Mouse (Mus musculus) thymus, adult 2 months (tissue): ENCODE results near the gene Bbs9. TPM values are rescaled to one million over a fixed set of nuclear protein-coding genes. Genes with fewer than 3 reads are reported as not detected.

Experiments
- DNase-seq: peaks from one replicate; pipeline ENCODE4 v3.0.0; 2021
- H3K27ac ChIP-seq: fragments of 200-500 bp; 2 replicates; pipeline ENCODE4 v1.5.1; 2012; ENCODE audit warnings: low read length, control low read depth; ENCODE audit not compliant: control insufficient read depth, insufficient read depth
- H3K27me3 ChIP-seq: fragments of 200-500 bp; 2 replicates; pipeline ENCODE4 v1.6.1; 2012; ENCODE audit warnings: mild to moderate bottlenecking, low read length, moderate library complexity, mixed read lengths; ENCODE audit not compliant: control insufficient read depth, insufficient read depth
- H3K36me3 ChIP-seq: fragments of 200-500 bp; 2 replicates; pipeline ENCODE4 v1.6.1; 2012; ENCODE audit warnings: mild to moderate bottlenecking, low read length, moderate library complexity; ENCODE audit not compliant: control insufficient read depth, insufficient read depth
- H3K4me1 ChIP-seq: fragments of 200-500 bp; replicated peaks from 2 replicates; pipeline ENCODE4 v1.6.1; 2012; ENCODE audit warnings: low read length; ENCODE audit not compliant: control insufficient read depth, insufficient read depth
- H3K4me3 ChIP-seq: fragments of 200-500 bp; 2 replicates; pipeline ENCODE4 v1.5.1; 2012; ENCODE audit warnings: mild to moderate bottlenecking, low read length, control low read depth, moderate library complexity; ENCODE audit not compliant: control insufficient read depth, insufficient read depth
- CTCF ChIP-seq: fragments of 200-500 bp; IDR thresholded peaks from 2 replicates; pipeline ENCODE4 v1.5.1; 2012; ENCODE audit warnings: mild to moderate bottlenecking, control low read depth, low read length, moderate library complexity, borderline replicate concordance; ENCODE audit not compliant: control insufficient read depth, poor library complexity, insufficient read depth; ENCODE audit errors: extremely low read depth
- POLR2A ChIP-seq: fragments of 200-500 bp; IDR thresholded peaks from 2 replicates; pipeline ENCODE4 v1.6.1; 2012; ENCODE audit warnings: mild to moderate bottlenecking, low read length, control low read depth, moderate library complexity; ENCODE audit not compliant: control insufficient read depth, poor library complexity, insufficient read depth; ENCODE audit errors: extremely low read depth
- WGBS: fragments of 180-500 bp; shearing (Covaris S2); methylation state at CpG from one replicate; pipeline ENCODE4 v1.1.7; 2018; 5-methylcytosine and 5-hydroxymethylcytosine counted together
- polyA plus RNA-seq: library from polyadenylated mRNA; depleted of rRNA; stranded (reverse); fragments of >200 nt; gene quantifications from 2 replicates; pipeline ENCODE4 v1.2.3, GENCODE M21; 2012

Bbs9 gene
- polyA plus RNA-seq, 1 experiment, result 21.4 TPM

GRCm38 (mm10) chr9:22551273-22551672, 75.8 kb downstream of the Bbs9 start:
- no peaks in the 10 kb centered on the region for H3K4me1 ChIP-seq
- WGBS, result 13% methylated on average over 1 of the region's 1 CpGs
- no peak for DNase-seq
- no peaks in the 10 kb centered on the region for H3K27me3 ChIP-seq
- no peak overlapping the region for H3K4me3 ChIP-seq
- no peak for TF ChIP-seq POLR2A
- TF ChIP-seq CTCF, result no peak
- H3K27ac ChIP-seq, result no peak overlapping the region
- no peaks in the 10 kb centered on the region for H3K36me3 ChIP-seq

- no peak overlapping the region for H3K4me3 ChIP-seq
- WGBS, result 69% methylated on average over 5 of the region's 5 CpGs
- H3K27ac ChIP-seq, result no peak overlapping the region
- H3K4me1 ChIP-seq, result no peaks in the 10 kb centered on the region
- TF ChIP-seq POLR2A (no peak), CTCF (no peak)
- no peaks in the 10 kb centered on the region for H3K27me3 ChIP-seq
- no peak for DNase-seq
- no peaks in the 10 kb centered on the region for H3K36me3 ChIP-seq
Observed at GRCm38 (mm10) chr9:22556076-22556475, 80.6 kb downstream of the Bbs9 start.

- DNase-seq, result peak; percentile 67
- Histone ChIP-seq H3K4me3 (no peak overlapping the region), H3K27me3 (no peaks in the 10 kb centered on the region), H3K4me1 (no peaks in the 10 kb centered on the region), H3K36me3 (no peaks in the 10 kb centered on the region), H3K27ac (no peak overlapping the region)
- WGBS, result 68% methylated on average over 13 of the region's 13 CpGs
- no peak for TF ChIP-seq POLR2A
- TF ChIP-seq CTCF, result no peak
Observed at GRCm38 (mm10) chr9:22557467-22557866, 82.0 kb downstream of the Bbs9 start.

GRCm38 (mm10) chr9:22563612-22564347, 88.3 kb downstream of the Bbs9 start:
- Histone ChIP-seq H3K4me3 (no peak overlapping the region), H3K27me3 (no peaks in the 10 kb centered on the region), H3K4me1 (no peaks in the 10 kb centered on the region), H3K36me3 (no peaks in the 10 kb centered on the region), H3K27ac (no peak overlapping the region)
- WGBS, result 97% methylated on average over 11 of the region's 11 CpGs
- no peak for DNase-seq
- TF ChIP-seq CTCF, result no peak

GRCm38 (mm10) chr9:22567726-22568125, 92.2 kb downstream of the Bbs9 start:
- no peak overlapping the region for H3K27ac ChIP-seq
- 98% methylated on average over 5 of the region's 5 CpGs for WGBS

DNA sequence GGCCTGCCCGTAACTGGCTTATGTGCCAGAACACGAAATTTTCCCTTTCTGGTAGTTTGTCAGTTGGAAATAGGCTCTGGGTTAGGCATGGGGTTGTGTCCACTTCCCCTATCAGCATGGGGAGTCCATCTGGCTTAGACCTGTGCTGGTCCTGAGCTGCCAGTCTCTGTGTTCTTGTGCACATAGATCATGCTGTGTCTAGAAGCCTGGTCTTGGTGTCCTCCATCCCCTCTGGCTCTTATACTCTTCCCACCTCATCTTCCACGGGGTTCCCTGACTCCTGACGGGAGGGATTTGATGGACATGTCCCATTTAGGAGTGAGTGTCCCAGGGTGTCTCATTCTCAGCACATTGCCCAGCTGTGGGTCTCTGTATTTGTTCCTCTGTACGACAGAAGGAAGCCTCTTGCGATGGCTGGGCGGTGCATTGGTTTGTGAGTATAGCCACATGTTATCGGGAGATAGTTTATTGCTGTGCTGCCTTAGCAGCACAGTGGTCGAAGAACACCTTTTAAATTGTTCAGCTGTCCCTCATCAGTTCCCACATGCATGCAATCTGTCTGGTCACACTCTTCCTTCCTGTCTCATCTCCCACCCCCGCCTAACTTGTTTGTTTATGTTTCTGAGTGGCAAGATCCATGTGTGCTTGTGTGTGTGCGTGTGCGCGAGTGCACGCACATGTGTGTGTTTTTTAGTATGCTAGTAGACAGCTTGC, 101.1 kb downstream of the Bbs9 start:
- TF ChIP-seq CTCF (no peak), POLR2A (no peak)
- Histone ChIP-seq H3K27me3 (no peaks in the 10 kb centered on the region), H3K4me1 (no peaks in the 10 kb centered on the region), H3K27ac (no peak overlapping the region), H3K4me3 (no peak overlapping the region), H3K36me3 (no peaks in the 10 kb centered on the region)
- DNase-seq, result no peak
- WGBS, result 89% methylated on average over 14 of the region's 14 CpGs

More at GRCm38 (mm10) chr9:22567726-22568125, 92.2 kb downstream of the Bbs9 start:
- no peak for DNase-seq
- H3K4me1 ChIP-seq, result no peaks in the 10 kb centered on the region
- no peaks in the 10 kb centered on the region for H3K36me3 ChIP-seq
- TF ChIP-seq CTCF, result no peak
- no peak for TF ChIP-seq POLR2A
- H3K27me3 ChIP-seq, result no peaks in the 10 kb centered on the region
- H3K4me3 ChIP-seq, result no peak overlapping the region

- WGBS, result 89% methylated on average over 3 of the region's 3 CpGs
- no peaks in the 10 kb centered on the region for H3K4me1 ChIP-seq
- H3K36me3 ChIP-seq, result no peaks in the 10 kb centered on the region
- H3K27ac ChIP-seq, result no peak overlapping the region
- DNase-seq, result no peak
- H3K4me3 ChIP-seq, result no peak overlapping the region
- TF ChIP-seq CTCF (no peak), POLR2A (no peak)
- H3K27me3 ChIP-seq, result no peaks in the 10 kb centered on the region
Observed at GRCm38 (mm10) chr9:22578266-22578665, 102.8 kb downstream of the Bbs9 start.
